Mouse (Mus musculus) cerebellum, adult 2 months (tissue): ENCODE measurements around the gene Nol12.

Experiments used
- CTCF ChIP-seq: fragments of 200-500 bp; IDR thresholded peaks from 2 replicates; pipeline ENCODE4 v1.5.1; 2011; ENCODE audit warnings: low read depth, mild to moderate bottlenecking, control low read depth, low read length, moderate library complexity, borderline replicate concordance; ENCODE audit not compliant: insufficient read depth
- POLR2A ChIP-seq: fragments of 200-500 bp; IDR thresholded peaks from 2 replicates; pipeline ENCODE4 v1.6.1; 2011; ENCODE audit warnings: low read length, control low read depth, borderline replicate concordance; ENCODE audit not compliant: insufficient read depth

DNA sequence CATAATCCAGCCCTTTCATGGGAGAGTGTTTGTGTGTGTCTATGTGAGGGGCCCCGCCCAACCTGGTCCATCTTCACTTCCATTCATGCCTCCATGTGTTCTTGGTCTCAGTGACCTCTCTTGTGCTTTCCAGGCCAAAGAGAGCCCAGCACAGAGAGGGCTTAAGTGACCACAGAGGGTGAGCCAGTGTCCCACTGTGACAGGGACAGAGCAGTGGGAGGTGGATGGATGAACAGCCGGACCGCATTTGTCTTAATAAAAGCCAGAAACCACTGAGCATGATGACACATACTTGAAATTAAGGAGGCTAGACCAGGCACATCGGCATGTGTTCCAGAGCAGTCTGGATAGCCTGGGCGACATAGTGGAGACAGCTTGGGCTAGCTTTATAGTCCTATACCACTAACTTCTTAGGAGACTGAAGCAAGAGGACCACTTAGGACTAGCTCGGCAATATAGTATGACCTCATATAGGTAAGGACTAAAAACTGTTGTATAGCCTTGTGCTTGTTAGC lies 4.5 kb upstream of the Nol12 start:
- TF ChIP-seq POLR2A (no peak), CTCF (no peak)
